Mouse (Mus musculus): ENCODE measurements around the gene Rad54l2. TPM values are rescaled to one million over a fixed set of nuclear protein-coding genes. Genes with fewer than 3 reads are reported as not detected.

Rad54l2 gene
- 10 to 100 TPM; 11.9 to 14.6 TPM for total RNA-seq (2023)

GRCm38 (mm10) chr9:106788812-106789321 is at the start of gene Rad54l2:
Rad54l2 (minus strand) TSS chr9:106789194.

GRCm38 (mm10) chr9:106821618-106822380 is 32.8 kb upstream of the Rad54l2 start, which contains the start of gene Dcaf1:
Dcaf1 (plus strand) TSS chr9:106821874.

GRCm38 (mm10) chr9:106685249-106686101 is 103.5 kb downstream of the Rad54l2 start, which contains the start of gene Tex264:
Tex264 (minus strand) TSS chr9:106685927.

DNA sequence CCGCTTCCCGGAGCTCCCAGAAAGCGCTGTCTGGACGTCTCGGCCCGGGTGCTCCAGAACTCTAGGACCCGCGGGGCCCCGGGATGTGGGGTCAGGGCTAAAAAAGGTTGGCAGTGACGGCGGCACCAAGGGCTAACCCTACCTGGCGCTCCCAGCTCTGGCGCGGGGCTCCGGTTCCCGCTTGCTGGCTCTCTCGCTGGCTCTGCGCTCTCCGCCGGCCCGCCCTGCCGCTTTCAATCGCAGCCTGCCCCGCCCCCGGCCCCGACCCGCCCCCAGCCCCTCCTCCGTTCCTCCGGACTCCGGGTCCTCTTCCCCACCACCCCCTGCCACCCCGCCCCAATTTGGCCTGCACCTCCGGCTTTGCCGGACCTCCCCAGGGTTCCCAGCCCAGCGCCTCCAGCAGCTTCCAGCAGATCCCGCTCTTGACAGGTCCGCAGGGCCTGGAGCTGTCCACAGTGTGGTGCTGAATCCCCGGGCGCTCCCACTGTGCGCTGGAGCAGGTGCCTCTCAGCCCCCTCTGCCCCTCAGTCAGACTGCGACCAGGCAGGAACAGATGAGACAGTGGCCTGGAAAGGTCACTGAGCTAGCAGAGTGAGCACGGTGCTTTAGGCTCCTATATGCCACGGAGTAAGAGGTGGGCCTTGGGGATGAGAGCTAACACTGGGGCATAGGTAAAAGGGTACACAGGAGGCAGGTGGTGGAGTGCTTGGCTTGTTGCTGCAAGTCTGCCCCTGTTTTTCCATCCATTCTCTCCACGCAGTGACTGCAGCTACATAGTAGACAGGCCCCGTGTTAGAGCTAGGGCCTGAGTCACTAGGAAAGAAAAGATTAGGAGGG is 132.9 kb downstream of the Rad54l2 start, which contains the start of gene Grm2:
Gene Grm2, minus strand, starts transcription at position 199 of the 837 bp plus-strand sequence.

Other genes with a start within 250 kb of the Rad54l2 start
- gene Iqcf3, start 227.6 kb downstream of the Rad54l2 start, total RNA-seq (2023), result not detected
- gene Iqcf4, start 218.2 kb downstream of the Rad54l2 start, total RNA-seq (2023), result not detected
- not detected for gene Iqcf6, start 162.6 kb downstream of the Rad54l2 start, total RNA-seq (2023)
- not detected for gene Grm2, start 133.1 kb downstream of the Rad54l2 start, total RNA-seq (2023)
- 10 to 100 TPM in 1 of 2 experiments, 1 to 10 TPM in 1; 7.2 to 15.3 TPM for gene Tex264, start 103.3 kb downstream of the Rad54l2 start, total RNA-seq (2023)
- gene Dcaf1, start 32.7 kb upstream of the Rad54l2 start, total RNA-seq (2023), result 1 to 10 TPM; 6.8 to 7.0 TPM
- gene Rbm15b, start 98.2 kb upstream of the Rad54l2 start, total RNA-seq (2023), result 10 to 100 TPM; 18.8 to 21.3 TPM
- 10 to 100 TPM; 89.5 to 97.3 TPM for gene Manf, start 102.8 kb upstream of the Rad54l2 start, total RNA-seq (2023)